Mouse (Mus musculus) NIH3T3 (cell line): ENCODE measurements around the gene Icam5.
"Not testable (repeated sequence)": the region's sequence is repeated elsewhere in the genome, so short reads cannot be mapped to it uniquely, and the experiment has no call there.

Source experiments
- DNase-seq: peaks from one replicate; pipeline ENCODE4 v3.0.0-alpha.2; 2012; ENCODE audit warnings: low read depth

The Icam5 gene

GRCm38 (mm10) chr9:21035586-21035985 is 3.7 kb downstream of the Icam5 start:
- no peak for DNase-seq

DNA sequence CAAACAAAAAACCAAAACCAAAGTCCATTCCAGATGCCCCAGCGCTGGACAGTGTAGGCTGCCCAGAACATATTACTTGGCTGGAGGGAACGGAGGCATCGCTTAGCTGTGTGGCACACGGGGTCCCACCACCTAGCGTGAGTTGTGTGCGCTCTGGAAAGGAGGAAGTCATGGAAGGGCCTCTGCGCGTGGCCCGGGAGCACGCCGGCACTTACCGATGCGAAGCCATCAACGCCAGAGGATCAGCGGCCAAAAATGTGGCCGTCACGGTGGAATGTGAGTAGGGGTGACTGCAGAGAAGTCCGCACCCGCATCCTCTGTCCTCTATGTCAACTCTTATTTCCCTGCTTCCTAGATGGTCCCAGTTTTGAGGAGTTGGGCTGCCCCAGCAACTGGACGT is 4.3 kb downstream of the Icam5 start:
- DNase-seq: no peak

GRCm38 (mm10) chr9:21036666-21037065 is 4.8 kb downstream of the Icam5 start:
- DNase-seq: no peak

- no peak for DNase-seq
Measured at GRCm38 (mm10) chr9:21037481-21037891, 5.6 kb downstream of the Icam5 start.

- no peak for DNase-seq
Measured at GRCm38 (mm10) chr9:21039779-21040178, 7.9 kb downstream of the Icam5 start.

DNA sequence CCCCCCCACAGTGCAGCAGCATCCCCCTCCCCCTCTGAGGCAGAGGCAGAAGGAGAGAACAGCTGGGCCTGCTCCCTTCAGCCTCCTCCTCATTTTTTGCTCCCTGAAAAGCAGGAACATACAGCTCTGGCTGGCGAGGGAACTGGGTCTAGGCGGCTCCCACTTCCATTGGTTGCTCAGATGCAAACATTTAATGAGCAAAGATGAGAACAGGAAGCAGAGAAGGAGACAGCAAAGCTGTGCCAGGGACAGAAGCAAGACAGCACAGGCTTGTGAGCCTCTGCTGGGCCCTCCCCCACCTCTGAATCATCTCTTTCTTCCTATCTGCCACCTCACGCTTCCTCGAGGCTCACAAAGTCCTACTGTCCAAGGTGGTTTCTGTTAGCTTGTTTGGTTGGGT is 9.4 kb downstream of the Icam5 start:
- peak; percentile 44 for DNase-seq

DNA sequence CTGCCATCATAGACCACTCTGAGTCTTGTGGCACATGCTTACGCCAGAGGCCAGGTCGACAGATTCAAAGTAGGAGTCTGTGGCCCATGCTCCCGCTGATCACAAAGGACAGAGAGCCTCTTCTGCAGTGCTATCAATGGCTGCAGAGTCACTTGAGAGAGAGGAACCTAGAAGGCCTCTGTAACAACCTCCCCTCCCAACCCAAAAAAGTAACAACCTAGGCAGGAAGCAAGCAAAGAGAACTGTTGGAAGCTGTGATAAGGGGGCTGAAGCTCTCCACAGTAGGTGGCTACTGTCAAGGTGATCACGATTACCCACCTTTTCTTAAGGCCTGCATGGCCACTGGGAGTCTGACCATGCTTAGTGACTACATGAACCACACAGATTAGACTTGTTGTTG is 11.7 kb downstream of the Icam5 start:
- DNase-seq: no peak

DNA sequence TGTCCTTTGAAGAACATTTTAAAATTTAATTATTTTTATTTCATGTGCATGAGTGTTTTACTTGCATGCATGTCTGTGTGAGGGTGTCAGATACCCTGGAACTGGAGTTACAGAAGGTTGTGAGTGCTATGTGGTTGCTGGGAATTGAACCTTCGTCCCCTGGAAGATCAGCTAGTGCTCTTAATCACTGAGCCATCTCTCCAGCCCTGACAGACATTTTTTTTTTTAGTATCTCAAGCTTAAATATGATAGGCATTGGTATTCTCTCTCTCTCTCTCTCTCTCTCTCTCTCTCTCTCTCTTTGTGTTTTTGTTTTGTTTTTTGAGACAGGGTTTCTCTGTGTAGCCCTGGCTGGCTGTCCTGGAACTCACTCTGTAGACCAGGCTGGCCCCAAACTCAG is 12.9 kb downstream of the Icam5 start:
- not testable (repeated sequence) for DNase-seq

DNA sequence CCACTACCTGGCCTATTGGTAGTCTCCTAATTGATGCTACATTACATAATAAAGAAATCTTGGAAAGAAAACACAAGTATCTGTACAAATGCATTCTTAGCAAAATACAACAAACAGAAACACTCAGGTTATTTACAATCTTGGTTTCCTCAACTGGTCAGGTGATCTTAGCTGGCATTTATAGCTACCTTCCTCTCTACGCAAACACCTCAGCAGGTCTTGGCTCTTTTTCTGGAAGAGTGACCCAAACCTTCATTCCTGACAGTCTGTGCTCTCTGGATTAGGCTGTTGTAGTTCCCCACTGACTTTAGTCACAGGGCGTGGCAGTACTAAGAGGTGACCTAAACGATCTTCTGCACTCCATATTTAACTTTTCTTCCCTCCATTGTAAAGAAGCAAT is 13.4 kb downstream of the Icam5 start:
- no peak for DNase-seq

DNA sequence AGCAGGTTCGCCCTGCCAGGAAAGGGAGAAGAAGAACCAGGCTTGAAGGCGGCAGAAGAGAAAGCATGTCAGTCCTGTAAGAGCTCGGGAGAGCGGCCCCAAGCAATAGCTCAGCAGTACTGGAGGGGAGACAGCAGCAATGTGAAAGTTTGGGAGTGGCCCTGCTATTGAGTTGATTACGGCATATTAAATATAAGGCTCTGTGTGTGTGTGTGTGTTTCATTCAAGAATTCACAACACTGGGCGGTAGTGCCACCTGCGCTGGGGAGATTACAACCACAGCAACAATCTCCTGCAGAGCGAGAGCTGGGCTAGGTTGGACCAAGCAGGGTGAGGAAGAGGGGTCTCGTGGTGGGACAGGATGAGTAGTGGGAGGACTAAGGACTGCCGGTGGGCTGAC is 19.7 kb downstream of the Icam5 start:
- no peak for DNase-seq

GRCm38 (mm10) chr9:21062928-21063327 is 31.1 kb downstream of the Icam5 start:
- peak; percentile 29 for DNase-seq

GRCm38 (mm10) chr9:21067006-21067684 is 35.3 kb downstream of the Icam5 start, which contains the start of gene Zglp1:
TSS of gene Zglp1 (minus strand) at chr9:21067093.
- no peak for DNase-seq

- DNase-seq: peak; percentile 38
Measured at GRCm38 (mm10) chr9:21072641-21073040, 40.8 kb downstream of the Icam5 start.

DNA sequence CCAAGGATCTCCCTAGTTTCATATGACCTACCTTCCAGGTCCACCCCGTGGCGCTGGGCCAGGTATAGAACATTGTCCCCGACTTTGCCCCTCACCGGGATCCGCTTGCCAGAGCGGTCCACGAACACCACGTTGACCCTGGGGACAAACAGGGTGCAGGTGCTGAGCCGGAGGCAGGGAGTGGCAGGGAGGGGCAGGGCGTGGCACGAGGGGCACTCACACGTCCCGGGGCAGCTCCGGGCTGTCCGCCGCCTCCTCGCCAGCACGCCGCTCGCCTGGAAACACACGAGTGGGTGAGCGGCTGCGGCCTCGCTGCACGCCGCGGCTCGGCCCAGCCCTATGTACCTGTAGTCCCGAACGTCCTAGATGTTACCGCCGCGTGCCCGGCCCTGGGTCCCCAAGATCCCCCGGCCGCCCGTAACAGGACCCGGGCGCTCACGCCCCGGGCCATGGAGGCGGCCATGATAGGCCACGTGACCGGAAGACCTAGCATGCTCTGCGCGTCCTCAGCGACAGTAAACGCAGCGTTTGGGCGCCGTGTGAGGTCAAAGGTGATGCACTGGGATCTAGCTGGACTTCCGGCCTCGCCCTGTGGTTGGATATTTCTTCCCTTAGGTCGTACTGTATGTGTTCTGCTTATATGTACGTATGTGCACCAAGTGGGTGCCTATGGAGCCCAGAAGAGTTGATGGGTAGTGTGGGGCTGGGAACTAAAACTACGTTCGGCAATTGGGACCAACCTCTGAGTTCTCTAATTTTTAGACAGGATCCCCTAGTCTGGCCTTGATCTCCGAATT is 41.4 kb downstream of the Icam5 start, which contains the start of the genes Gm49373 and Fdx1l:
Gene Gm49373, minus strand, starts transcription at position 53 of the 797 bp plus-strand sequence.
Gene Fdx1l, minus strand, starts transcription at position 571 of the 797 bp plus-strand sequence.
- DNase-seq: peak; percentile 89

- no peak for DNase-seq
Measured at GRCm38 (mm10) chr9:21074173-21074572, 42.3 kb downstream of the Icam5 start.

DNA sequence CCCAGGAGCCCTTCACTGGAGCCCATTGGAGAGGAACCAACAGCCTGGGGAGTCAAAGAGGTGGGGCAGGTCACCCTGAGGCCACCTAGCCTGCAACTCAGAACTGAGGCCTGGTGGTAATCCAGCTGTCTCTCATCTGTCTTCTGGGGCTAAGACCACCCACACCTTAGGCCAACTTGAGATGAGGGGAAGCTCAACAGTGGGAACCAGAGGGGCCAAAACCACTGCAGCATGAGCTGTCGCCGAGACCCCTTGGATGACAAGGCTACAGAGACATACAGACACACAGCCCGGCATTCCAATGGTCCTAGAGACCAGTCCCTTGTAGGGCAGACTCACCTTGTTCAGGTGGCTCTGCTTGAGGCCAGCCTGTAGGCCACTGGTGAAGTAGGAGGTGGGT is 43.8 kb downstream of the Icam5 start:
- no peak for DNase-seq

DNA sequence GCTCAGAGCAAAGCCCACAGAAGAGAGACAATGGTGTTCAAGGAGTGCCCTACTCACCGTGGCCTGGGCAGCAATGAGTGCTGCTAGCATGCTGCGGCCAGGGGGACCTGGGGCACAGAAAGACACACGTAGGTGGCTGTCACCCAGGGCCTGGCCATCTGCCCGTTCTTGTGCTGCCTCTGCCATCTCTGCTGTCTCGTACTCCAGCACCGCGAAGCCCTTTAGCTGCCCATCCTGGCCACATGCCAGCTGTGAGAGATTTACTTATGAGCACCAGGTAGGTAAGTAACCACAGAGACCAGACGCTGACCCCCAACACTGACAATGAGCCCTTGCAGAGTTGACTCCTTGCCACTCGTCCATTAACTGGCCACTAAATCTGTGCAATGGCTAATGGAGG is 49.3 kb downstream of the Icam5 start:
- no peak for DNase-seq

GRCm38 (mm10) chr9:21083324-21083723 is 51.5 kb downstream of the Icam5 start:
- no peak for DNase-seq
